Mouse (Mus musculus): ENCODE measurements around the gene Banf1. TPM values are rescaled to one million over a fixed set of nuclear protein-coding genes. Genes with fewer than 3 reads are reported as not detected.

Banf1 gene
- polyA plus RNA-seq, 1 experiment from 2014 or later: 643 TPM

DNA sequence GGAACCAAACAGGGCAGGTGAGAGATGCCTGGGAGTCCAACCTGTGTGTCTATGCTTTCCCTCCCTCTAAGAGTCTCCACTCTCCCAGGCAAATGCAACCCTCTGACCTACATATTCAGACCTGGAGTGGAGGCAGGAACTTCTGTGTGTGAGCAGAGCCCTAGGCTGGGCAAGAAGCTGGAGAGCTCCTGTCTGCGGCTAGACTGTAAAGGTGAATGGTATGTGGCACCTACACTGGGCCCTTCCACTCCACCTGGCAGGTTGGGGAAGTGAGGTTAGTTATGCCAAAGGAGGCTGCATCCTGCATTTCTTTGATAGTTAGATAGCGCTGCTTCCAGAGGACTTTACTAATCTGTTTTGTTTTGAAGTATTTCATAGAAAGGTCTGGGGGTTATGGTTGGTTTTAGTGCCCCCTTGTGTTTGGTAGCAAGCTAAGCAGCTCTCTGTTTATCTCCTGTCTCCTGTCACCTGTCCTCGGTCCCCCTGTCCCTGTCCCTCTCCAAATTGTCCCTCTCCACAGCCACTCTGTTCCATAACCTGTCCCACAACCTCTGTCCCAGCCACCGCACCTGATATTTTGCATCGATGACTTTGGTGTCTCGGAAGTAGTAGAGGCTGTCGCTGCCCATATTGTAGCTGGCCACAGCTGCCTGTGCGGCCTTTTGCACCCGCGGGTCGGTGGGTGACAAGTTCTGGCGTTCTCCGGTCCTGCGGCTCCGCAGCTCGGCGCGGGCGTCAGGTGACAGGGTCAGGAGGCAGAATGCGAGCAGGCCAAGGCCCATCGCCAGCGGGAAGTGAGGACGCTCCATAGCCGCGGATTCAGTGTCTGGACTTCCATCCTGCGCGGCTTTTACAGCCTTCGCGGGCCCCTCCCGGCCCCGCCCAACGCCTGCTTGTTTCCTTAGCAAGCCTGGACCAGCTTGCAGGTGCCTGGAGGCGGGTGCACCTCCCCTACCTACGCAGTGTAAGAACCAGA lies 18.2 kb downstream of the Banf1 start:
- H3K4me1 ChIP-seq (replicated peaks; ENCODE audit: control insufficient read depth, insufficient read depth, low read length): peaks cover 4% of the 10 kb centered on the region
- no peaks in the 10 kb centered on the region for H3K36me3 ChIP-seq (ENCODE audit: control insufficient read depth, insufficient read depth, low read length)
- H3K9me3 ChIP-seq (ENCODE audit: control insufficient read depth, low read length): no peaks in the 10 kb centered on the region
- DNase-seq (ENCODE audit: low spot score): peak; percentile 51
- peak; percentile 64 for ATAC-seq (replicated peaks; ENCODE audit: low FRiP score)
- H3K4me3 ChIP-seq (ENCODE audit: low read depth, low read length): peak overlapping the region; percentile 49
- H3K27ac ChIP-seq (ENCODE audit: low read depth, low read length): no peak overlapping the region
- peak overlapping the region; percentile 49 for H3K9ac ChIP-seq (ENCODE audit: low read depth, low read length)
- 6% methylated on average over 34 of the region's 34 CpGs for WGBS
- H3K4me2 ChIP-seq: peak overlapping the region; percentile 94
- no peaks in the 10 kb centered on the region; the same call in 1 of the 2 replicates for H3K27me3 ChIP-seq (replicated peaks; ENCODE audit: control insufficient read depth, insufficient read depth, low read length)

DNA sequence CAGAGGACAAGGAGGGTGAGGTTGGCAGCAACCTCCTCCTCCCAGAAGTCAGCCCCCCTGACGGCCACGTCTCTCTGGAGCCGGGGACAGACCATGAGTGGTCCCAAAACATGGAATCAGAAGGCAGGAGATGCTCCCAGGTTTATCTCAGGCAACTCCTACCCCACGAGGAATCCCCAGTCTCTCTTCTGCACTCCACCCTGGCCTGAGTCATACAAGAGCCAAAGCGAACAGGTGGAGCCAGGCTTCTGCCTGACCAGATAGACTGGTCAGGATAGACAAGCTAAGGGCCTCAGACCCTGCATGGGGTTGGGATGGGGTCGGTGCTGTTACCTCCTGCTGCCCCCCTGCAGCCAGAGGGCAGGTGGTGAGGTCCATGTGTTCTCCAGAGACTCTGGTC lies 18.9 kb downstream of the Banf1 start:
- Histone ChIP-seq H3K4me1 (replicated peaks; ENCODE audit: control insufficient read depth, insufficient read depth, low read length) (peaks cover 4% of the 10 kb centered on the region), H3K4me3 (ENCODE audit: low read depth, low read length) (no peak overlapping the region), H3K27me3 (replicated peaks; ENCODE audit: control insufficient read depth, insufficient read depth, low read length) (no peaks in the 10 kb centered on the region; the same call in 1 of the 2 replicates), H3K36me3 (ENCODE audit: control insufficient read depth, insufficient read depth, low read length) (no peaks in the 10 kb centered on the region), H3K9ac (ENCODE audit: low read depth, low read length) (no peak overlapping the region), H3K27ac (ENCODE audit: low read depth, low read length) (no peak overlapping the region), H3K9me3 (ENCODE audit: control insufficient read depth, low read length) (no peaks in the 10 kb centered on the region), H3K4me2 (no peak overlapping the region)
- no peak; the same call in 1 of the 2 replicates for ATAC-seq (replicated peaks; ENCODE audit: low FRiP score)
- DNase-seq (ENCODE audit: low spot score): no peak
- 76% methylated on average over 6 of the region's 6 CpGs for WGBS

DNA sequence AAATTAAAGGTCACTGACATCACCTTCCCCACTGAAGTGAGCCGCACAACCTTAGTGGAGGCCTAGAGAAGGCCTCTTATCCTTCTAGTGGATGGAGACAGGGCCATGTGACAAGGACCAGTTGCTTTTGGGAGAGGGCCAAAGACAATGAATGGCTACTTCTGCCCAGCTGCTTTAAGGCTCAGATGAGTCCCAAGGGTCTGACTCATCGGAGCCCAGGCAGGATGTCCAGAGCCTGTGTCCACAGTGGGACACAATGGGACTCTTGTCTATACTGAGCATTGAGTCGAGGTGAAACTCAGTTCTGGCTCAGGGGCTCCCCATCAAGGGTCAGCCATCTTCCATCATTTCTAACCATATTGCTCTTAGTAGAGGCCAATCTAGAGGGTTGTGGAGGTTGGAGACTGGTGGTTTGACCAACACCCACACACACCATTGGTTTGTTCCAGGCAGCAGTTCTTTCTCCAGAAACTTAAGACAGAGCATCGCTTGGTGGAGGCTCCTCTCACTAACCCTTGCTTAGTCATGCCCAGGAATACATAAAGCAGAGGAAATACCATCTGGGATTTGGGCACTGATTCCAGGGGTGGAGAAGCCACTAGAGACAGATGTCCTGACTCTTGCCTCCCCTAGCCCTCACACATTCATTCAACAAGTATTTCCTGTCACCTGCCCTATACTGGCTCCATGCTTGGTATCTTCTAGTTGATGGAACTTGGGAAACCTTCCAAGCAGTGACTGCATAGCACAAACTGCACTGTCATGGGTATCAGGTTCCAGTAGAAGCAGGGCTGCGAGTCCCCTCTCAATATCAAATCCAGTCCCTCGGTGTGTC lies 21.5 kb downstream of the Banf1 start:
- H3K36me3 ChIP-seq (ENCODE audit: control insufficient read depth, insufficient read depth, low read length): no peaks in the 10 kb centered on the region
- no peak overlapping the region for H3K27ac ChIP-seq (ENCODE audit: low read depth, low read length)
- DNase-seq (ENCODE audit: low spot score) (no peak), ATAC-seq (replicated peaks; ENCODE audit: low FRiP score) (no peak)
- no peak overlapping the region for H3K4me3 ChIP-seq (ENCODE audit: low read depth, low read length)
- H3K27me3 ChIP-seq (replicated peaks; ENCODE audit: control insufficient read depth, insufficient read depth, low read length): no peaks in the 10 kb centered on the region; the same call in 1 of the 2 replicates
- H3K9me3 ChIP-seq (ENCODE audit: control insufficient read depth, low read length): no peaks in the 10 kb centered on the region
- peaks cover 4% of the 10 kb centered on the region for H3K4me1 ChIP-seq (replicated peaks; ENCODE audit: control insufficient read depth, insufficient read depth, low read length)
- no peak overlapping the region for H3K4me2 ChIP-seq
- 77% methylated on average over 6 of the region's 6 CpGs for WGBS
- H3K9ac ChIP-seq (ENCODE audit: low read depth, low read length): no peak overlapping the region

DNA sequence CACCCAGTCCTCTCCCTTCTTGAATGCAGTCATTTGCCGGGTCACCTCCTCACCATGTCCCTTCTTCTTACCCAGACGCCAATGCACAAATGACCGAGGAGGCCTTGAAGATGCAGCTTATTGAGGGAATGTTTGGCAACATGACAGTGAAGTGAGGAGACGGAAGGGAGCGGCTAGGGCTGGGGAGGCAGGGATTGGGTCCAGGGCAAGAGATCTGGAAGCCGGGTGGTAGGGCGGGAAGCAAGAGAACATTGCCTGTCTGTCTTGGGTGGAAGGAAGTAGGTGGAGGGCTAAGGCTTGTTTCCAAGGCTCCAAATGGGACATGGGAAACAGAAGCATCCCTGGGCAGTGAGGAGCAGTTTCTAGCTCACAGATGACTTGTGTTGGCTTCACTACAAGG lies 25.6 kb downstream of the Banf1 start:
- H3K27ac ChIP-seq (ENCODE audit: low read depth, low read length): no peak overlapping the region
- H3K9ac ChIP-seq (ENCODE audit: low read depth, low read length): no peak overlapping the region
- H3K27me3 ChIP-seq (replicated peaks; ENCODE audit: control insufficient read depth, insufficient read depth, low read length): no peaks in the 10 kb centered on the region
- H3K9me3 ChIP-seq (ENCODE audit: control insufficient read depth, low read length): no peaks in the 10 kb centered on the region
- H3K4me3 ChIP-seq (ENCODE audit: low read depth, low read length): no peak overlapping the region
- WGBS: 86% methylated on average over 7 of the region's 7 CpGs
- DNase-seq (ENCODE audit: low spot score) (no peak), ATAC-seq (replicated peaks; ENCODE audit: low FRiP score) (no peak)
- H3K4me2 ChIP-seq: no peak overlapping the region
- no peaks in the 10 kb centered on the region for H3K36me3 ChIP-seq (ENCODE audit: control insufficient read depth, insufficient read depth, low read length)
- H3K4me1 ChIP-seq (replicated peaks; ENCODE audit: control insufficient read depth, insufficient read depth, low read length): no peaks in the 10 kb centered on the region

DNA sequence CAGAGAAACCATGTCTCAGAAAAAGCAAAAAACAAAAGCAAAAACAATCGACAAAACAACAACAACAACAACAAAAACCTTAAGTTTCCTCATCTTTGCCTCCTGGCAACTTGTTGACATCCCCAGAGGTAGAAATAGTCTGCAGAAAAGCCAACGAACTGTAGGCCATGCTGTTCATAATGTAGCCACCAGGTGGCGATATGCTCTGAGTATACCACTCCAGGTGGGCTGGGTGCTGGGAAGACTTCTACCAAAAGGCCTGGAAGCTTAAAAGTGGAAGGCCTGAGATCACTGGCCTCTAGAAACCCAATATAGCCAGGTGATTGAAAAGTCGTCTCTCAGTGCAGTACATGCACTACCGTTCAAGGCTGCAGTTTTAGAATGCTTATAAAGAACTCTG lies 29.0 kb downstream of the Banf1 start:
- ATAC-seq (replicated peaks; ENCODE audit: low FRiP score): no peak

DNA sequence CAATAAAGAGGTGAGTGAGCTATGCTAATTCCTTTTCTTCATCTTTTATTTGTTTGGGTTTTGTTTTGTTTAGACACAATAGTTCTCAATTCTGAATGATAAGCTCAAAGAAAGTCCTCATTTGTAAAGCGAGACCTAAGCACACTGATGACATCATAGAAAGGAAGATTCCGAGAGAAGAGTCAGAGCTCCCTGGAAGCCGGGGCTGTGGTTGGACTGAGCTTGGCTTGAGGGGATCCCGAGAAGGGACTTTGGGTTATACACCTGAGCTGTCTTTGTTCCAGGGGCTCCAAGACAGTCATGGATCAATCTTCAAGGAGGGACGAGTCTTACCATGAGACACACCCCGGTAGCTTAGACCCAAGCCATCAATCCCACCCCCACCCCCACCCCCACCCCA lies 31.5 kb downstream of the Banf1 start, which contains the start of gene Catsper1:
Gene Catsper1 (plus strand): TSS at position 301 of the 400 bp plus-strand sequence.
- Histone ChIP-seq H3K9ac (ENCODE audit: low read depth, low read length) (no peak within 1 kb of the TSS), H3K4me1 (replicated peaks; ENCODE audit: control insufficient read depth, insufficient read depth, low read length) (no peaks in the 10 kb centered on the region), H3K4me3 (ENCODE audit: low read depth, low read length) (no peak within 1 kb of the TSS), H3K4me2 (no peak within 1 kb of the TSS), H3K9me3 (ENCODE audit: control insufficient read depth, low read length) (no peaks in the 10 kb centered on the region), H3K36me3 (ENCODE audit: control insufficient read depth, insufficient read depth, low read length) (no peaks in the 10 kb centered on the region), H3K27me3 (replicated peaks; ENCODE audit: control insufficient read depth, insufficient read depth, low read length) (no peaks in the 10 kb centered on the region), H3K27ac (ENCODE audit: low read depth, low read length) (no peak within 1 kb of the TSS)
- WGBS: 80% methylated on average over 6 of the region's 6 CpGs
- ATAC-seq (replicated peaks; ENCODE audit: low FRiP score) (no peak), DNase-seq (ENCODE audit: low spot score) (no peak)

More for the DNA sequence above, 29.0 kb downstream of the Banf1 start:
- Histone ChIP-seq H3K4me2 (no peak overlapping the region), H3K9ac (ENCODE audit: low read depth, low read length) (no peak overlapping the region), H3K4me3 (ENCODE audit: low read depth, low read length) (no peak overlapping the region), H3K27me3 (replicated peaks; ENCODE audit: control insufficient read depth, insufficient read depth, low read length) (no peaks in the 10 kb centered on the region), H3K27ac (ENCODE audit: low read depth, low read length) (no peak overlapping the region), H3K4me1 (replicated peaks; ENCODE audit: control insufficient read depth, insufficient read depth, low read length) (no peaks in the 10 kb centered on the region), H3K9me3 (ENCODE audit: control insufficient read depth, low read length) (no peaks in the 10 kb centered on the region), H3K36me3 (ENCODE audit: control insufficient read depth, insufficient read depth, low read length) (no peaks in the 10 kb centered on the region)
- peak; percentile 53 for DNase-seq (ENCODE audit: low spot score)
- 17% methylated on average over 5 of the region's 5 CpGs for WGBS

DNA sequence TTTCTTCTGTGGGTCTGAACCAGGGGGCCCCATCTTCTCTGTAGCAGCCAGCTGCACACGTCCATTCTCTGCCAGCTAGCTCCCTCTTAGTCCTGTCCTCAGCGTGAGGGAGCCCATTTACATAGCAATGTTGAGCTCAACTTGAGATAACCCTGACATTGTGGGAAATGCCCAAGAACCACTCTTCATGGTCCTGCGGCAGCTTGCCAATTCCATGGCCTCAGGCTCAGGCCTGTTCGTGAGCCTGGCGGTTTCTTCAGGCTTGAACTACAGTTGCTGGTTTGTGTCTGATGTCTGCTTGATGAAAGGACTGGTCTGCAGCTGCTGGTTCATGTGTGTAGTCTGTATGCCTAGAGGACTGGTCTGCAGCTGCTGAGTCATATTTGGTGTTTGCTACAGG lies 32.2 kb downstream of the Banf1 start:
- H3K36me3 ChIP-seq (ENCODE audit: control insufficient read depth, insufficient read depth, low read length): no peaks in the 10 kb centered on the region
- ATAC-seq (replicated peaks; ENCODE audit: low FRiP score): no peak
- no peaks in the 10 kb centered on the region for H3K9me3 ChIP-seq (ENCODE audit: control insufficient read depth, low read length)
- H3K4me1 ChIP-seq (replicated peaks; ENCODE audit: control insufficient read depth, insufficient read depth, low read length): no peaks in the 10 kb centered on the region
- H3K4me2 ChIP-seq: no peak overlapping the region
- no peak overlapping the region for H3K4me3 ChIP-seq (ENCODE audit: low read depth, low read length)
- H3K27me3 ChIP-seq (replicated peaks; ENCODE audit: control insufficient read depth, insufficient read depth, low read length): no peaks in the 10 kb centered on the region
- DNase-seq (ENCODE audit: low spot score): no peak
- WGBS: 70% methylated on average over 5 of the region's 5 CpGs
- no peak overlapping the region for H3K9ac ChIP-seq (ENCODE audit: low read depth, low read length)
- no peak overlapping the region for H3K27ac ChIP-seq (ENCODE audit: low read depth, low read length)

DNA sequence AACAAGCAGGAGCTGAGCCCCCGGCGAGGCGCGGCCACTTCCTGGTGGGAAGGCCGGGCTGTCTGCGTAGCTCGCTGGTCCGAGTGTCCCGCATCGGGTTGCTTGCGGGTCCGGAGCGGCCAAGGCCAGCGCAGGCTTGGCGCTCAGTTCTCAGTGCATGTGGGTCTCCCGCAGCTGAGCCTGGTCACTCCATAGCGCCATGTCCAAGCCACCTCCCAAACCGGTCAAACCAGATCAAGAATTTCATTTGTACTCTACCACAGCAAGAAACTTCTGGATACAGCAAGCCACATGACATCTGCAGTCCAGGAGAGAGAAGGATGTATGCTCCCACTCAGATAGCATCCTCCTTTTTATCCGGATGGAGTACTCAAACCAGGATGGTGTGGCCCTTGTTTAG lies 39.0 kb downstream of the Banf1 start:
- Histone ChIP-seq H3K4me1 (replicated peaks; ENCODE audit: control insufficient read depth, insufficient read depth, low read length) (no peaks in the 10 kb centered on the region), H3K4me3 (ENCODE audit: low read depth, low read length) (no peak overlapping the region), H3K36me3 (ENCODE audit: control insufficient read depth, insufficient read depth, low read length) (no peaks in the 10 kb centered on the region), H3K27ac (ENCODE audit: low read depth, low read length) (no peak overlapping the region), H3K27me3 (replicated peaks; ENCODE audit: control insufficient read depth, insufficient read depth, low read length) (no peaks in the 10 kb centered on the region), H3K4me2 (no peak overlapping the region), H3K9ac (ENCODE audit: low read depth, low read length) (no peak overlapping the region), H3K9me3 (ENCODE audit: control insufficient read depth, low read length) (no peaks in the 10 kb centered on the region)
- ATAC-seq (replicated peaks; ENCODE audit: low FRiP score) (no peak), DNase-seq (ENCODE audit: low spot score) (no peak)
- WGBS: 74% methylated on average over 19 of the region's 19 CpGs
